Mouse (Mus musculus) R1 (cell line): Measurements from ENCODE around the gene Btbd3.

Experiments
- DNase-seq: peaks from one replicate; pipeline ENCODE4 v3.0.0-alpha.2; 2018; ENCODE audit warnings: low read depth, low spot score

Gene Btbd3

GRCm38 (mm10) chr2:138531992-138532391 is 275.6 kb downstream of the Btbd3 start:
- DNase-seq, result no peak

DNA sequence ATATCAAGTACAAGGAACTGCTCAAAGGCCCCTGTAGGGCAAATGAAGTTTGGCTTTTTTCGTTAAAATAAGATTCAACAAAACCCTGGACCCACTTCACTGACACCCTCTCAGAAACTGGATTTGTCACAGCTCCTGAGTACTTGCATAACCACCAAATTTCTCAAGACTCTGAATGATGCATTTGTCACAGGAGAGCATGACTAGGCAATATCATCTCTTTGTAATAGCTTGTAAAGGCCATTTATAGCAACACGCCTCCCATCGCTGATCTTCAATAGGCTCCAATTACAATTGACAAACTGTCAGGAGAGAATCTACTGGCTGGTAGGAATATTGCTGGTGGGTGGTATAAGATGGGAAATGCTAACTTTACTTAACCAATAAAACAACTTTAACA is 283.3 kb downstream of the Btbd3 start:
- no peak for DNase-seq

- no peak for DNase-seq
Observed at GRCm38 (mm10) chr2:138548990-138549389, 292.6 kb downstream of the Btbd3 start.

GRCm38 (mm10) chr2:138551516-138551915 is 295.2 kb downstream of the Btbd3 start:
- DNase-seq, result no peak

DNA sequence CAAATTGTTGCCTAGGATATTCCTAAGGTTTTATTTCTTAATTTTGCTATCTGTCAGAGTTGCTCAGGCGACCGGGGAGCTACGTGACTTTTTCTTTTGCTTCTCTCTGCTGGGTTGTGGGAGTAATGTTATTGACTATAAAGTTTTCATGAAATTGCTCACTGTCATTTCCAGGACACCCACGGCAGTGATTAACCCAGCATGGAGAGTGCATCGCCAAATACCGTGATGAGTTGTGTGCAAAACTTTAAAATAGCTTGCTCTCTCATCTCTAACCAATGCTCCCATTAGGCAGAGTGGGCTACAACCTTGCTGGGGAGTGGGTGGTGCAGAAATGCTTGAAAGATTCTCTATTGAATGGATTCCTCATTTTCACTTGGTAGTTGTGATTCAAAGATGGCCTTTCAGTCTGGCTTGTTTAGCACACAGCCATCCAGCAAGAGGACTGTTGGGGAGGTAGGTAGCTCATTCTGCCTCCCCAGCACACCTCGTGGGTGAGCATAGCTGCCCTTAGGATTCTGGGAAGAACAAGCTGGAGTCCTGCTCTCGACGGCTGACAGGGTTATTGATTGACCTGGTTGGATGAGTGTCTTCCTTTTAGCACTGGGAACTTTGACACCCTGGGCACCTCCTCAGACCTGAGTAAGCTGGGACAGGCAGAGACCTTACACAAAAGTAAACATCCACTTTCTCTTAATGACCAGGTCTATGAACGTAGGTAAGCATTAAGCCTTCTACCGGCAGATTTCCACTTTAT is 298.9 kb downstream of the Btbd3 start:
- DNase-seq, result no peak

GRCm38 (mm10) chr2:138585930-138586329 is 329.6 kb downstream of the Btbd3 start:
- no peak for DNase-seq

DNA sequence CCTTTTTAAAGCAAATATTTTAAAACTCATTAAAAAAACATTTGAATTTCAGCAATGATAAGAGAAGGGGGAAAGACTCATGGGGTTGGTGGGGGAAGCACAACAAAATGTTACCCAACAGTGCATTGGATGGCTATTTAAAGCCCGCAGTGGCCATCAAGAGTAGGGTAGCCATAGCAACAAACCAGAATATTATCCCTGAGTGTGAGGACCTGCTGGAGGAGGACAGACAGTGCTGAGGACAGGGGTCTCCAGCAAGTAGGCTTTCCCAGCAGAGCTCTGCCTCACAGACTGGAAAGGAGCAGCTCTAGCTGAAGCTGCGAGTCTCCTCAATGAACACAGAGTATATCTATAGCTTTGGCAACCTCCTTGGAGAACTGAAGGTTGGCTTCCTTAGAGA is 331.0 kb downstream of the Btbd3 start:
- DNase-seq, result no peak

GRCm38 (mm10) chr2:138587795-138588545 is 331.6 kb downstream of the Btbd3 start:
- no peak for DNase-seq

DNA sequence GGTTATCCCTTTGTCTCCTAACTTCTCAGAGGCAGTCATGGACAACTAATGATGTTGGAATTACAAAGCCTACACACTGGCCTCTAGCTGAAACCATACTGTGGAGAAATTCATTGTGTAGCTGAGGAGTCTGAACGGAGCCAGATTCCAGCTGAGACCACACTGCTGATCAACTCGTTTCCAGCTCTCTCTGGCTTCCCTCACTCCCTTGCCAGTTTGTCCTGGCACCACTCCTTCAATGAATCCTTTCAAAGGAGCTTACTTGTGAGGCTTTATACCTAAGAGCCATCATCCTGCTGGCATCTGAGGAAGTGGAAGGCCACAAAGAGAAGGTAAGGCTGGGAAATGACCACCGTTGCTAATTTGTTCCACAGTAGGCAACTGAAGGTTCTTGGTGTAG is 332.7 kb downstream of the Btbd3 start:
- DNase-seq, result no peak

DNA sequence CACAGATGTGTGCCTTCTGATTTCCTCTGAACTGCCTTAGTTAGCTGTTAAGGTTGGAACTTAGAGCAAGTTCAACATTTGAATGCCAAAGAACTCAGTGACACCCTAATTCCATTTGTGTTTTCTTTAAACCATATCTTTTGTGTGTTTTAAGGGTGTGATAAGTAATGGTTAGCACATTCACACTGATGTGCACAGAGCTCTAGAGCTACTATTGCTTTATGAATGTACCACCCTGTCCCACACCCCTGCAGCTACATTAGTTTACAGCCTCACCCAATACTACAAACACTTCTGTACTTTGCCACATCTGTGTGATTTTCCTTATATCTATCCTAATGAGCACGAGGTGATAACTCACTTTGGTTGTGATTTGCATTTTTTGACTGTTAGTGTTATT is 333.9 kb downstream of the Btbd3 start:
- DNase-seq, result no peak

GRCm38 (mm10) chr2:138612361-138612760 is 356.0 kb downstream of the Btbd3 start:
- DNase-seq, result no peak

- no peak for DNase-seq
Observed at GRCm38 (mm10) chr2:138617501-138617900, 361.1 kb downstream of the Btbd3 start.
